Mouse (Mus musculus): Measurements from ENCODE around the gene Pecam1. TPM values are rescaled to one million over a fixed set of nuclear protein-coding genes. Genes with fewer than 3 reads are reported as not detected.
"Not testable (repeated sequence)": the region's sequence is repeated elsewhere in the genome, so short reads cannot be mapped to it uniquely, and the experiment has no call there.

The Pecam1 gene
- total RNA-seq, 1 experiment from 2014 or later = 151 TPM

DNA sequence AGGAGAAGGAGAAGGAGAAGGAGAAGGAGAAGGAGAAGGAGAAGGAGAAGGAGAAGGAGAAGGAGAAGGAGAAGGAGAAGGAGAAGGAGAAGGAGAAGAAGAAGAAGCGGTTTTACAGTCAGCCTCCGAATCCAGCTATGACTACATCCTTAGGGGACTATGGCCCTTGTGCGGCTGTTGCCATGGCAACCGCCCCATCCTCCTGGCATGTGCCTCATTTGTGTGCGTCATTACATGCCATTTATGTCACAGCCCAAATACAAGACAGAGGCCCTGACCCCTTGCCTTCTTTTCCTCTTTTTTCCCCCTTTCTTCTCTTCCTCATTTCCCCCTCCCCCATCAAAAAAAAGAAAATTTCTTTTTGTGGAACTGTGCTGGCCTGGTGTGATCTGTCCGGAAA, 9.2 kb downstream of the Pecam1 start:
- no peak for ATAC-seq (ENCODE audit: extremely low read depth, insufficient number of reproducible peaks, low FRiP score, poor library complexity, severe bottlenecking)

DNA sequence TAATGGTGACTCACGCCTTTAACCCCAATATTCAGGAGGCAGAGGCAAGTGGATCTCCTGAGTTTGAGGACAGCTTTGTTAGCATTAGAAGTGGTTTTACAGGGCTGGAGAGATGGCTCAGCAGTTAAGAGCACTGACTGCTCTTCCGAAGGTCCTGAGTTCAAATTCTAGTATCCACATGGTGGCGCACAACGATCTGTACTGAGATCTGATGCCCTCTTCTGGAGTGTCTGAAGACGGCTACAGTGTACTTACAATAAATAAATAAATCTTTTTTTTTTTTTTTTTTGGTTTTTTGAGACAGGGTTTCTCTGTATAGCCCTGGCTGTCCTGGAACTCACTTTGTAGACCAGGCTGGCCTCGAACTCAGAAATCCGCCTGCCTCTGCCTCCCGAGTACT, 9.7 kb downstream of the Pecam1 start:
- not testable (repeated sequence) for ATAC-seq (ENCODE audit: extremely low read depth, insufficient number of reproducible peaks, low FRiP score, poor library complexity, severe bottlenecking)

DNA sequence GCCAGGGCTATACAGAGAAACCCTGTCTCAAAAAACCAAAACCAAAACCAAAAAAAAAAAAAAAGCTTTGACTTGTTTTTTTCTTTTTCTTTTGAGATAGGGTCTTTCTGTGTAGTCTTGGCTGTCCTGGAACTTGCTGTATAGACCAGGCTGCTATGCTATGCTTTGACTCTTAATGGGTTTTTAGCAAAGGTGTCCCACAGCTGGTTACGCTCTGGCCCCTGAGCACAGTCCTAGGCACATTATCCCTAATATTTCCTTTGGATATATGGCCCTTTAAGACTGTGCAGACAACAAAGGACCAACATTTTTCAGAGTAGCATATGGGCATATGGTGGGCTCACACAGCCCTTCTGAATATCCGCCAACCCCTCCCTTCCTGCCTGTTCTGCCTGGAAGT, 11.3 kb downstream of the Pecam1 start:
- no peak for ATAC-seq (ENCODE audit: extremely low read depth, insufficient number of reproducible peaks, low FRiP score, poor library complexity, severe bottlenecking)

DNA sequence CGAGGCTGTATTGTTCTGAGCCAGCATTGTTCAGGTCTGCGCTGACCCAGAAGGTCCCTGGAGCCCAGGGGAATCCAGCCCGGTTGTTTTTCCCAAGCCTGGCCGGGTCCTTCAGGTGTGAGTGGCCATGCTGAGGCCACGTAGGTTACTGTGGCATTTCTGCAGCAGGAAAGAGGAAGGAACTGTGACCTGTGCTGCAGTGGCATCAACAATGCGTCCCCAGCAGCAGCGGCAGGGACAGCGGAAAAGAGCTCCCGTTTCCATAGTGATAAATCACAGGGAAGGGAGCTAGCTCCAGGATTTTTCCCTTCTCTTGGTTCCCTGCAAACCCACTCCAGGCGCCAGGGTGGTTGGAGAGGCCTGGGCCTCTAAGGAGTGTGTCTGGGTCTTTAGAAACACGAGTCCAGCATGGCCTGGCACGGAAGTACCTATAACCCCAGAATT, 13.2 kb downstream of the Pecam1 start:
- no peak for ATAC-seq (ENCODE audit: extremely low read depth, insufficient number of reproducible peaks, low FRiP score, poor library complexity, severe bottlenecking)

DNA sequence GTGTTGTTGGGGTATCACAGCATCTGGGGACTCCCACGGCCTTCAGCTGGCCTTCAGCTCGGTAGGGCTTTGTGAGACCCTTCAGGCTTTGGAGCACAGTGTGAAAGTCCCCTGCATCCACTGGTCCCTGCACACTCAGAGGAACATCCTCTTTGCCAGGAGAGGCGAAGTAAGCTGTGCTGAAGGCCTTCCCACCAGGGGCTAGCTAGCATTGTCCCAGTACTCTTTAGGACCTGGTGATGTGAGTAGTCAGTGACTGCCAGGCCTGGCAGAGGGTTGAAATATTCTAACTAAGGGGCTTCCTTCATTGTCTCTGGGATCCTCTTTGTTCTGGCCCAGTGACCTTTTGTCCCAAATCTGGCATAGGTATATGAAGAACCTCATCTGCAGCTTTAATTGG, 13.8 kb downstream of the Pecam1 start:
- no peak for ATAC-seq (ENCODE audit: extremely low read depth, insufficient number of reproducible peaks, low FRiP score, poor library complexity, severe bottlenecking)

DNA sequence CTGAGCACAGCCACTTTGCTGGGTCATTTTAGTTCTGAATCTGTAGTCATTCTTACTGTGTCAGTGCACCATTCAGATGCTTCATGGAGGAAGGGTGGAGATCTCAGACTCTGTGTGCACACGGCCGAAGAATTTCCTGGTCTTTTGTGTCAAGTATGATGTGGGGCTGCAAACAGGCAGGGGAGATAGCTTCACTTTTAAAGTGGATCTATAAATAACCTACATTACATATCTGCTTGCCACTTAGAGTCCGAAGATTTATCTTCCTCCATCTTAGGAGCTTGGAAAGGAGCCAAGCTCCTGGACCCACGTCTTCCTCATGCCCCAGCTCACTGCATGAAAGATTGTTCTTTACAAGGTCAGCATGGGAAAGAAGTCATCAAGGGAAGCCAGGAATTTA, 19.7 kb downstream of the Pecam1 start:
- ATAC-seq (ENCODE audit: extremely low read depth, insufficient number of reproducible peaks, low FRiP score, poor library complexity, severe bottlenecking) = no peak

DNA sequence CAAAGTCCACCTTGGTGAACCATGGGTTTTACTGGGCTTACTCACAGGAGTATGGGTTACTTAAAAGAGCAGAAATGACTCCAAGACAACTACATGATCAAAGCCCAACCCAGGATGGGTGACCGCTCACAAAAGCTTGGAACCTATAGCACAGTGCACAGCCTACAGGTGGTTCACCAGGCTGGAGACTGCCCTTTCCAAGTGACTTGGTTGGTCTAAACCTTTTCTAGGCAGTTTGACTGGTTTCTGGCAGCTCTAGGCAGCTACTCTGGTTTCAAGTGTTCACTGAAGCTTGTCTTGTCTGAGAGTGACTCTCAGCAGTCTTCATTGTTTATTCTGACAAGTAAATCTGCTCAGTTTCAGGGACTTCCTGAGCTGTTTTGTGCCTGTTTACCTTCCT, 20.8 kb downstream of the Pecam1 start:
- no peak for ATAC-seq (ENCODE audit: extremely low read depth, insufficient number of reproducible peaks, low FRiP score, poor library complexity, severe bottlenecking)

DNA sequence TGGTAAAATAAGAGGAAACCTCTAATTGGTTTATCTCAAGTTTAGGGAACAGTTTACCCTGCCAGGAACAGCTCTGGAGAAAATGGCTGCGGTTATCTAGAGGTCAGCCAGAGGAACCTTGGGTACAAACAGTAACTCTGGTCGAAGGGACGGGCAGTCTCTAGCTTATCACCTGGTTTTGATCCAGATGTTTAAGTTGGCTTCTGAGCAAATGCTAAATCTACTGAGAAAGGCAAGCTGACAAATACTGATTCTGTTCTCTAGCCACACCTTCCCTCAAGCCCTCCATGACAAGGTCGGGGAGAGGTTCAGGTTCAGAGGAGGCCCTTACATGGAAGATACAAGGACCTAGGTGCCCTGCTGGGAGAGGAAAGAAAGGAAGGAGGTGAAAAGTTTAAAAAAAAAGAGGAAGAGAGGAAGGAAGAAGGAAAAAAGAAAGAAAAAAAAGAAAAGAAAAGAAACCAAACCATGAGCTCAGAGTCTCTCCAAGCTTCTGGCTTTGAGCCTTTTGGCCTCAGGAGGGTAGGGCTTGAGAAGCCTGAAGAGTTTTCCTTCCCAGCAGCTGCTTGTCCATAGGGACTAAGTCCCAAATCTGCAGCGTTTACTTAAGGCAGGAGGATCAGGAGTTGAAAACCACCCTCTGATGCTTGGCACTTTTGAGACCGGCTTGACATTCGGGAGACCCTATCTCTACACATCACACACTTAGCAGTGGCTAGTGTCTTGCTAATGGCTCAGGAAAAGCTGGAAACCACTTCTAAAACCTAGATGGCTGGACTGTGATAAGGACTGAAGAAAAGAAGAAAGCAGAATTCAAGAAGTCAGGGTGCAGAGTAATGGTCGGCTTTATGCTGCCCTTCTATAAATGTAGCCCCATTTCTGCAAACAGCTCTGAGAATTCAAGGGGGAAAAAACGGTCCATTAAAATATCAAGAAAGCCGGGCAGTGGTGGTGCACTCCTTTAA, 21.7 kb downstream of the Pecam1 start:
- no peak for ATAC-seq (ENCODE audit: extremely low read depth, insufficient number of reproducible peaks, low FRiP score, poor library complexity, severe bottlenecking)

DNA sequence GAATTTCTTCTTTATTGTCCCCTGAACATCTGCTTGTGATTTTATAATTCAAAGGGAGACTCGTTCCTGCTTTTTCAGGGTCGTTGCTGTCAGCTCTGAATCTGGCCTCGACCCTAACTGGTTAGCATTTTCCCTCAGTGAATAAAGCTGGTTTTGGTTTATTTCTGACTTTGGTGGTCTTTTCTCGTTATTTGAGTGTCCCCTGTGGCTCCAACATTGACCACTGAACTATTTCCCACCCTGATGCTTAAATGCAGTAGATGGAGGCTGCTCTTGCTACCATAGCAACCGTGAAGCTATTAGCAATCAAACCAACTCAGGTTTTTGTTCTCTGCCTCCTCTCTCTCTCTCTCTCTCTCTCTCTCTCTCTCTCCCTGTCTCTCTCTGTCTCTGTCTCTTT, 22.5 kb downstream of the Pecam1 start:
- ATAC-seq (ENCODE audit: extremely low read depth, insufficient number of reproducible peaks, low FRiP score, poor library complexity, severe bottlenecking) = no peak

DNA sequence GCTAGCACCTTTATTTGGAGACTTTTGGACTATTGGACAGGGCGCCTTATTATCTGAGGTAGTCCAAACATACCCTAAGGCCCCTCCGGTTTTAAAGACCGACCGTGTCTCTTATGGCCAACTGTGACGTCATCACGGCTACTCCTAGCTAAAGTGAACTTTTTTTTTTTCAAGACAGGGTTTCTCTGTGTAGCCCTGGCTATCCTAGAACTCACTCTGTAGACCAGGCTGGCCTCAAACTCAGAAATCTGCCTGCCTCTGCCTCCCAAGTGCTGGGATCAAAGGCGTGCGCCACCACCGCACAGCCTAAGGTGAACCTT, 25.6 kb downstream of the Pecam1 start:
- ATAC-seq (ENCODE audit: extremely low read depth, insufficient number of reproducible peaks, low FRiP score, poor library complexity, severe bottlenecking) = not testable (repeated sequence)

DNA sequence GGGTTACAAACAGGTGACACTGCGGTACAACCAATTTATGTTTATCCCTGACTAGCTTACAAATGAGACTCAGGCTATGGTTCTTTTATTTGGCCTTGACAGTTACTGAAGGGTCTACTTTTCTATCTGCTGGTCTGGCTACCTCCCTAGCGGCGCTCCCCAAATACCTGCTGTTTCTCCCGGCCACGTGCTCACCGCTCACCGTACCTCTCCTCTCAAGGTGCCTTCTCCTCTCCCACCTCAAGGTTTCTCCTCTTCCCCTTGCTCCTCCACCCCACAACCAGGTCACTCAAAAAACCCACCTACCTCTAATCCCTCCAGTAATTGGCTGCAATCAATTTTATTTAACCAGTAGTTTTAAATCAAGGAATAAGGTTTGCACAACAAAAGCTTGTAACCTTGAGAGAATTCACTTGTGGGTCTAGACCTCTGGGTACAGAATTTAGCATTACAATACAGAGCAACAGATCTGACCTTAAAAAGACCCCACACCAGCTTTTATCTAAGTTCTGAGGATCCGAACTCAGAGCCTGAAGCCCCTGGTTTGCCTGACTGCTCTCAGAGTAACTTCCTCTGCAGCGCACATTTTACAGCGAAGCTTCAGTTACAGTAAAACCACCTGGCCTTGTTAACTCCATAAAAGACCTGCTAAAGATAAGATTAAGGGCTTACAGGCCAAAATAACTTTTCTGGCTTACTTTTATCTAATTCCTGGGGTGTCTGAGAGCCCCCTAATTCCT, 26.1 kb downstream of the Pecam1 start:
- ATAC-seq (ENCODE audit: extremely low read depth, insufficient number of reproducible peaks, low FRiP score, poor library complexity, severe bottlenecking) = no peak

DNA sequence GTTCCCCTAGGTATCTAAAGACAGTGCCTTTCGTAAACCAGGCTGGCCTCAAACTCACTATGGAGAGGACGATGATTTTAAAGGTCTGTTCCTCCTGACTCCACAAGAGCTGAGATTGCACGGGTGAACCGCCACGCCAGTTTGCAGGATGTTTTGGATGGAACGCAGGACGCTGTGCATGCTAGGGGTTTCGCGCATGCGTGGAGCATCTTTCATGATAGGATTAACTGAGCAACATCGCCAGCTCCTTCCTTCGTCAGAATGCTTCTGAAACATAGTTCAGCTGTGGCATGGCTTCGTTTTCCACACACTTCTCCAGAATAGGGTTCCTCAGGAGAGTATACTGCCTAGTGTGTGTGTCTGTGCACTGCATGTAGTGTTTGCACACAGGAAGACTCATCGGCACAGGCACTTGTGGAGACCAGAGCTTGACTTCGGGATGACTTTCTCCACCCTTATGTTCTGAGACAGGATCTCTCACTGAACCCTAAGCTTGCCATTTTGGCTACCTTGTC, 26.8 kb downstream of the Pecam1 start:
- ATAC-seq (ENCODE audit: extremely low read depth, insufficient number of reproducible peaks, low FRiP score, poor library complexity, severe bottlenecking) = no peak

DNA sequence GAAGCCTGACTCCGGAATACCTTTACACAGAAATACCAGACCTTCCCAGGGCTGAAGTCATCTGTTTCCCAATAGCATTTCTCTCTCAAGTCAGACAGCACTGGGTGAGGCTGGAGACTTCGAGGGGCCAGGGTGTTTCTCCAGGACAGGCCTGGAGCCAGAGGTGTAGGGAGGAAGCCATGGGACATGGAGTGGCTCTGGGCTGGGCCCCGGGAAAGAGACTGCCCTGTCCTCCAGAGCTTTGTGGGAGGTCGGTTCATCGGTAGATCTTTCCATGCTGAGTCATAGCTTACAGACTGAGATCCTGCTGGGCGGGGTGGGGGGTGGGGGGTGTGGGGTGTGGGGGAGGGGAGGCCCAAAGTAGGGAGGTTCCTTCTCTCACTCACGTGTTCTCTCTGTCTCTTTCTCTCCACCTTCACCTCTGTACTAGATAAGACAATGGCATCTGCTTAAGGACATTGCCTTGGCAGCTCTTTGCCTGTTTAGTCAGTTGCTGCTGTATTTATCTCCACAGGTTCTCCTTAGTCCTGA, 27.5 kb downstream of the Pecam1 start:
- no peak for ATAC-seq (ENCODE audit: extremely low read depth, insufficient number of reproducible peaks, low FRiP score, poor library complexity, severe bottlenecking)

DNA sequence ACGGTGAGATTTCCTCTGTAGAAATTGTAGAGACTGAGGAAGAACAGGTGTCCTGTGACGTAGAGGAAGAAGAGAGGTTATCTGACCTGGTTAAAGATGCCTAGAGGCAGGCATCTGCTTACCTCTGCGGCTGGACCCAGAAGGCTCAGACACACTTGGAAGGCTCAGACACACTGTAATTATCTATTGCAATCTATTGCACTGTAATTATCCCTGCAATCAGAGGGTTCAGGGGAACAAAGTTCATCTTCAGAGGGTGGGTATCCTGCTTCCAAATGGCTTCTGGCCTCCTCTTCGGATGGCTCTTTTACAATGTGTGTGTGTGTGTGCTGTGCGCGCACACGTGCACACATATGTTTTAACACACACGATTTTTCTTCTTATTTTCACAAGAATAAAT, 30.0 kb downstream of the Pecam1 start:
- ATAC-seq (ENCODE audit: extremely low read depth, insufficient number of reproducible peaks, low FRiP score, poor library complexity, severe bottlenecking) = no peak

DNA sequence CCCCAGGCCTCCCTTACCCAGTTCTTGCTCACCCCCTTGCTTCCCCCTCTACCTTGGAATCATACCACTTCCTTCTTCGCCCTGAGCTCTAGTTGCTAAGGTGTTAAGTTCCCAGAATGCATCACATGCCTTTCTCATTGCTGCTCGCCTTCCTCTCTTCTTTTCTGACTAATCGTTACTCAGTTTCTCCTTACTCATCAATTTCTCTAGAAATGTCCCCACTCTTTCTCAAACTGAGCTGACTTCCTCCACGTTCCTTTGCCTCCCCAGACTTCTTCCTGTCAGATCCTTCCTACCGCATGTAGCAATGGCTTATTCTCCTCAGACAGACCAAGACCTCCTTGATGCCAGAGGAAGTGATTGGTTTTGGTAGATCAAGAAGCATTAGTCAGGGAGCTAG, 33.9 kb downstream of the Pecam1 start:
- no peak for ATAC-seq (ENCODE audit: extremely low read depth, insufficient number of reproducible peaks, low FRiP score, poor library complexity, severe bottlenecking)

DNA sequence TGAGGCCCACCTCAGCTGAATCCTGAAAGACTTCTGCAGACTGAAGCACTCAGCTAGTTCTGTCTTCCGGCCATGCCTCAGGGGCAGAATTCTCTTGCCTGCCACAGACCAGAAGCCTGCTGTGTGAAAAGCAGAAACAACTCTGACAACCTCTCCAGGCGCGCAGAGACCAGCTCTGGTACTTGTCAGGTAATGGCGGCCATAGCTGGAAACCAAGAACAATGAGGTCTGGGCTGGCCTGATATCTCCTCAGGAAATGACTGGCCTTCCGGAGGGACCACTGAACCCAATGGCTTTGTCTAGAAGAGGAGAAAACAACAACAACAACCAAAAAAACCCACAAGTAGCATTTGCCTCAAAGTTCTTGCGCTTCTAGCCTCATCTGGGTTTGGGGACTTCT, 35.4 kb downstream of the Pecam1 start:
- no peak for ATAC-seq (ENCODE audit: extremely low read depth, insufficient number of reproducible peaks, low FRiP score, poor library complexity, severe bottlenecking)

DNA sequence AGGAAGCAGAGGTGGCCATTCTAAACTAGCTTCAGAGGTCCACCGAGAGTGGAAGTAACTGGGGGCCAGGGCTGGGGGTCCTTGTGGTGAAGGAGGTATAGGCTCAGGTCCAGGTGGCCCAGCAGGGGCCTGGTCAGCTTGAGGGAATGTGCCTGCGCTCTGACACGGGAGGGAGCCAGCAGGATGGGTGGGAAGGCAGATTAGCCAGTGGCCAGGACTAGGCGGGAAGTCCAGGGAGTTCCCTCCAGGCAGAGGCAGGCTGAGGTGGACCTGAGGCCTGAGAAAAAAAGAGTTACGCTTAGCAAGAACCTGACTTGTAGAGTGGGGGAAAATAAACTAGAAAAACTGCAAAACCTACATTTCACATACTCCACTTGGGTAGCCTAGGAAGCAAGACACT, 39.6 kb downstream of the Pecam1 start:
- no peak for ATAC-seq (ENCODE audit: extremely low read depth, insufficient number of reproducible peaks, low FRiP score, poor library complexity, severe bottlenecking)

DNA sequence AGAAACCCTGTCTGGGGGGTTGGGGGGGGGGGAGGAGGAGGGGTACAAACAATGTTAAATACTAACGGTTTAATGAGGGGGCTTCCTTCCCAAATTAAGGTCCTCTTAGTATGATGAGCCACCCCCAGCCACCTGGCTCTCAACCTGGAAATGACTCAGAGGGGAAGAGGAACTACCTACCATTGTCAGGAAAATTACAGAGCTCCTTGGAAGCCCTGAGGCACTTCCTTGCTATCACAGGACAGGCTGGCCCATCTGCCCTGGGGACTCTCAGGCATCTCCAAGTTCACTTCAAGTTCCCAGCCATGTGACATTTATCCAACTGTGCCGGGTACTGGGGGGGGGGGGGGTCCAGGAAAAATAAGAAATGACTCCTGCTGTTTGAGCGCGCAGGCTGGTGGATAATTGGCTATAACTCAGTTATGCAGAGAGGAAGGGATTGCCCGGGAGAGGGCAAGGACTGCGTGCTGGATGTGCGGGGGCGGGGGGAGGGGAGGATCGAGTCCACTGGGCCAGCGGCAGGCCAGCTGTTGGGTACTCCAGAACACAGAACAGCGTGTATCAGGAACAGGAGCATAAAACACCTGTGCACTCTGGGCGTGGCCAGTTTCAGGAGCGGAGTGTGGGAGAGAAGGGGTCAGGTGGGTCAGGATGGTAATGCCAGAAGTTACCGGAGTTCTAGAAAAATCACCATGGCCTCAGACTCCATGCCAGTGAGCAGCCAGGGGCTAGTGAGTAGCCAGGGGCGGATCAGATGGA, 41.0 kb downstream of the Pecam1 start:
- no peak for ATAC-seq (ENCODE audit: extremely low read depth, insufficient number of reproducible peaks, low FRiP score, poor library complexity, severe bottlenecking)

DNA sequence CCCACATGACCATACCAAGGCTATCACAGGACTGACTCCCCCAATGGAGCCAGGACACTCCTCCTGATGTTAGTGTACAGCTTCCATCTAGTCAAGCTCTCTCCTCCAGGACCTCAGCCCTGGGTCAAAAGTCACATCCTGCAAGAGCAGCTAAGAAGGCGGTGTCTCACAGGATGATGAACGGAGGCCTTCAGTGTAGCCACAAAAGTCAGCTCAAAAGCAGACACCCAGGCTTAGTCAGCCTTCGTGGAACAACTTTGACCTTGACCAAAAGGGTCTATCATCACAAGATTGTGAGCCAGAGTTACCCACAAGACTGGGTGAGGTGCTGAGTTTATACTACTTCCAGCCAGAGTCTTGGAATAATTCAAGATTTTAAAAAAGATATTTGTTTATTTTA, 42.6 kb downstream of the Pecam1 start:
- ATAC-seq (ENCODE audit: extremely low read depth, insufficient number of reproducible peaks, low FRiP score, poor library complexity, severe bottlenecking) = no peak

All from neutrophil, adult 5-6 weeks (primary cell).